Mouse (Mus musculus): ENCODE results near the gene Btg2. TPM values are rescaled to one million over a fixed set of nuclear protein-coding genes. Genes with fewer than 3 reads are reported as not detected.

Gene Btg2
- total RNA-seq, 2 experiments from 2014 or later: 12.4 to 44.2 TPM

- DNase-seq (ENCODE audit: low spot score in 2 of 2): peak; percentile 76 to 80
- intact Hi-C loops (cut with DNase I): no loop called here
Measured at GRCm38 (mm10) chr1:134082987-134083516, 4.1 kb upstream of the Btg2 start.

DNA sequence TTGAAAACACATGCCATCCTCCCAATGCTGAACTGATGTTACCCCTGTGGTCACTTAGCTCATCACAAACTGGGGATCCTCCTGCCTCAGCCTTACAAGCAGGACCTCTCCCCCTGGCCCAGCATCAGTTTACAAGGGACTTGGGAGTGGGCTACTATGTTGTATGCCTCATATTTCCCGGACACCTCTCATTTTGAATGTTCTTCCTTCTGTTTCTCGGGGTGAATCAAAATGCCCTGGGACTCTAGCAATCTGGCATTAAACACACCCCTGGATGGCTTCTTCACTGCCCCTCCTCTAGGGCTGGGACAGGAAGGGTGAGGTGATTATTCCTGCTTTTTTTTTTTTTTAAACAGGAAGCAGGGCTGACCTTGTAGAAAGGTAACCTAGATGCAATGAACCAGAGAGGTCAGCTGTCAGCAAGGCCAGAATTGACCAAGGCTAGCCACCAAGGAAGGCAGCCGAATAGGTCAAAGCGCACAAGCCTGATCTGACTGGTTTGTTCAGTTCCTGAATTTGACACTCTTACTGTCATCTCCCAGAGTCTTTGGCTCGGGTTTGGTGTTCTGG is 2.0 kb upstream of the Btg2 start:
- no peak for DNase-seq (ENCODE audit: low spot score in 2 of 2)
- intact Hi-C loops (cut with DNase I): no loop called here

DNA sequence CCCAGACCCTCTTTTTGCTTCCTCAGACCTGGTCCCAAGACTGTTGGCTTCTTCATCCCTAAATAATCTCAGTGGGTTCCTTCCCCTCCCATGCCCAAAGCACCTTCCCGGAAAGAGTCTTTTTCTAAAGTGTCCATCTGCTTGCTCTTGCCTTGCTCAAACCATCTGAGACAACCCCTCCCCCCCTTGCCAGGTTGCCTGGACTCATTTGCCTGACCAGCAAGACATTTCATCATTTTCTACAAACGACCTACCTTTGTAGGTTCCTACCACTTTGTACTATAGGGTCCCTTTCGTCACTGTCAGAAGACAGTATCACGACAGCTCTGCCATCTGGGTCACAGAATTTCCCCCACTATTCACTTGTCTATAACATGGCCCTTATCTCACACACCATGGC is 1.5 kb upstream of the Btg2 start:
- no peak for DNase-seq (ENCODE audit: low spot score in 2 of 2)
- intact Hi-C loops (cut with DNase I): no loop called here

DNA sequence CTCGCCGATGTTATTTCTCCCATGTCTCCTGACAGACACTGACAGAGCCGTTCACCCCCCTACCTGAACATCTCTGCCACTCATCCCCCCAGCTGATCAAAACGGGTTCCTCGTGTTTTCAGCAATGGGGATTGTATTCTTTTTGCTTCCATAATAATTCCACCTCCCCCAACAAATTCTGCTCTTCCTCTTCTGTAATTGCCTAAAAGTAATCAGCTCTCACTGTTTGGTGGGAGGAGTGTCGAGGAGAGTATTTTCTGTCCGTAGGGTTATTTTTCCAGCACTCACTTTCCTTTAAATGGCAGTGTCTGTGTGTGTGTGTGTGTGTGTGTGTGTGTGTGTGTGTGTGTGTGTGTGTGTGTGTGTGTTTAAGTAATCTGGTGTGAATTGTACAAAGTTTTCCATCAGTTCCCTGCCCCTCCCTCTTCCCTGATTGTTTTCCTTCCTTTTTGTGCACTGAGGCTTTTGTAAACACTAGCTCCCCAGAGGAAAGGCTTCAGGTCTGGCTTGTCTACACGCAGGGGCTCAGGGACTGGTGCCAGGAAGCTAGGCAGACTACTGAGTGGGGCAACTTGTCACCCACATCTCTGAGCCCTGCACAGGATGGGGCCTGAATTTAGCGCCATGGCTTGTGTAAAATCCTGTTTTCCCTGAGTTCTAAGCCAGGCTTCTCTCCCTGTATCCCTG is 700 bp upstream of the Btg2 start:
- intact Hi-C loops (cut with DNase I): loop anchor here (2.0 kb wide), 2 partner anchors 13 to 17 kb away; no protein-coding TSS in a partner anchor

GRCm38 (mm10) chr1:134078061-134078795 is 692 bp downstream of the Btg2 start:
- intact Hi-C loops (cut with DNase I): loop anchor here (2.0 kb wide), 2 partner anchors 15 kb away; no protein-coding TSS in a partner anchor
- DNase-seq (ENCODE audit: low spot score in 2 of 2): peak; percentile 37 to 43

More for the DNA sequence above, 700 bp upstream of the Btg2 start:
- no peak for DNase-seq (ENCODE audit: low spot score in 2 of 2)

DNA sequence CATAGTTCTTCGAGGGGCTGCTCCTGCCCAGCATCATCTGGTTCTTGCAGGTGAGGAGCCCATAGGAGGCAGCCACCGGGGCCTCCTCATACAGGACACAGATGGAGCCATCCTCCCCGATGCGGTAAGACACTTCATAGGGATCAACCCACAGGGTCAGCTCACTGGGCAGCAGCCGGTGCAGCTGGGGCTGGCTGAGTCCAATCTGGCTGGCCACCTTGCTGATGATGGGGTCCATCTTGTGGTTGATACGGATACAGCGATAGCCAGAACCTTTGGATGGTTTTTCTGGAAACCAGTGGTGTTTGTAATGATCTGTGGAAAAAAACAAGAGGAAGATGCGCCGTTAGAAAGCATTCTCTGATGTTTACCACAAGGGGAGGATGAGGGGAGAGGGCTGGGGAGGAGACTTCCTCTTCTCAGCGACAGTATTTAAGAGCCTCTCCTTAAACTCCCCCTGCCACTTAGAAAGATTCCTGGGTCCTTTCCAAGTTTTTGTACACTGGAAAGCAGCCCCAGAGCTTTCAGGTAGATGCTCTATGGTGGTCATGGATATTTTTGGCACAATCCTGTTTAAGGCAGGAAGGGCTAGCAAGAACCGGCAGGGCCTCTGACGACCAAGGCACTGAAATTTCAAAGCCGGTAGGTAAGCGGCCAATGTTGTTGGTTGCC is 1.4 kb downstream of the Btg2 start:
- intact Hi-C loops (cut with DNase I): loop anchor here (2.0 kb wide), 2 partner anchors 15 kb away; no protein-coding TSS in a partner anchor

DNA sequence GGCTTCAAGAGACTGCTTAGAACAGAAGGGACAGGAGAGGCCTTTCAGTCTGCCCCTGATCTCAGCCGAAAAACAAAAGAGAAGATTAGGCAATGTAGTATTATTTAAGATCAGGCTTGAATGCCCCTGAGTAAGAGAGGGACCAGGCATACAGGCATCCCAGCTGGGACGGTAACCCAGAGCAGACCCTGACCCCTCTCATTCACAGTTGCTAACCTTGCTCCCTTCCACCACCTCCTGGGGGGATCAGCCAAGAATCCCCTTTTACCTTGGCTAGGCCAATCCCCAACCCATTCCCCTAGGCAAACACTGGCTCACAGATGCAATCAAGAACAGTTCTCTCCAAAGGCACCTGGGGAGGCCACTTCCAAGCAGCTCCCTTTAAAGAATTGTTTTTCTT is 2.1 kb downstream of the Btg2 start:
- DNase-seq (ENCODE audit: low spot score in 2 of 2): no peak
- intact Hi-C loops (cut with DNase I): no loop called here

More for the DNA sequence above, 1.4 kb downstream of the Btg2 start:
- no peak for DNase-seq (ENCODE audit: low spot score in 2 of 2)

- intact Hi-C loops (cut with DNase I): no loop called here
- DNase-seq (ENCODE audit: low spot score in 2 of 2): no peak
Measured at GRCm38 (mm10) chr1:134075532-134075931, 3.4 kb downstream of the Btg2 start.

- no peak for DNase-seq (ENCODE audit: low spot score in 2 of 2)
- intact Hi-C loops (cut with DNase I): no loop called here
Measured at GRCm38 (mm10) chr1:134074606-134075005, 4.3 kb downstream of the Btg2 start.

DNA sequence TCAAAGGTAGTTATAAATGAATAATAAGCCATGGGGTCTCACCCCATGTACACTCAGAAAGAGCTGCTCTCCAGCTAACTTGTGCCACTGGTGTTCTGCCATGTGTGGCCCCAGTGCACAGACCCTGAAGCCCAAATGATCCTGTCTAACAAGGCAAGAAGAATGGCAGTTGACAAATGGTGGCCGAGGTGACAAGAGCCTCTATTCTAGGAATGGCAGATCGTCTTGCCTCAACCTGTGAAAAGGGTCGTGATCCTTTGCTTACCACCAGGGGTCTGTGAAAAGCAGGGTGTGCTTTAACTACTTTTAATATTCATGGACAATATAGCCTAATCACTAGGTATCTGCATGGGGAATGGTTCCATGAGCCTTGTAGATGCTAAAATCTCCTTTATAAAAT is 4.7 kb downstream of the Btg2 start:
- DNase-seq (ENCODE audit: low spot score in 2 of 2): no peak

DNA sequence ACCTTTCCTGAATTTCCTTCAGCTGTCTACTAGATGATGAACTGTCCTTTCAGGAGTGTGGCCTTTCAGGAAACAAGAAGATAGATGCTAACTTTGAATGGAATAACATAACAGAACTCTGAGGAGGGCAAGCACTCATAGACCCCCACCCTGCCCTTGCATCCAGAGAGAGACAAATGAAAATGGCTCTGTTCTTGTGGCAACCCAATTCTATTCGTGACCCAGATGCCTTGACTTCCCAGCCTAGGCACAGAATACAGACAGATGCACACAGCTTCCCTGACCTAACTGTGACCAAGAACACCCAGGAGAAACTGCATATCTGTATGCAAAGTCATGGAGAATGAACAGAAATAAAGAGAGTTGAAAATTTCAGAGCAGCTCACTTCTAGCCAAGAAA is 5.3 kb downstream of the Btg2 start:
- intact Hi-C loops (cut with DNase I): no loop called here
- DNase-seq (ENCODE audit: low spot score in 2 of 2): no peak

More for the DNA sequence above, 4.7 kb downstream of the Btg2 start:
- intact Hi-C loops (cut with DNase I): no loop called here

DNA sequence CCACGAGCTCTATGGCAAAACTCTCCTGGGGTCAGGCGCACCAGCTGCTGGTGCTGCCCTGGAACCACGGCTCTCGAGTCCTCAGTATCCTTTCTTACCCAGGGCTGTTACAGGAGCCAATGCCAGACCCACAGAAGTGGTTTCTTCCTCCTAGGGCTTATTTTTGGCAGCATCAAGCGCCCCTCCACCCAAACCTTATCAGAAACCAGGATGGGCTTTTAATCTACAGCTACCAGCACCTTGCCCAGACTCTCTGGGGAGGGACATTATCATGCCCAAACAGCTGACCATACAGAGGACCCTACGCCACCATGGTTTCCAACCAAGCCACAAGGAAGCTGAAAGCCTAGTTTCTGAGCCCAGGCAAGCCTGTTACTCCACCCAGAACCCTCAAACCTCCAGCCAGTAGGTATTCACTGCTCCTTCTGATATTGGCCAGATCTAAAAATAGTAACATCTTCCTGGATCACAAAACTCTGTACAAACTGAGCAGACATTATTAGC is 5.8 kb downstream of the Btg2 start:
- DNase-seq (ENCODE audit: low spot score in 2 of 2): no peak
- intact Hi-C loops (cut with DNase I): no loop called here

- DNase-seq (ENCODE audit: low spot score in 2 of 2): no peak
- intact Hi-C loops (cut with DNase I): no loop called here
Measured at GRCm38 (mm10) chr1:134071411-134072018, 7.4 kb downstream of the Btg2 start.

DNA sequence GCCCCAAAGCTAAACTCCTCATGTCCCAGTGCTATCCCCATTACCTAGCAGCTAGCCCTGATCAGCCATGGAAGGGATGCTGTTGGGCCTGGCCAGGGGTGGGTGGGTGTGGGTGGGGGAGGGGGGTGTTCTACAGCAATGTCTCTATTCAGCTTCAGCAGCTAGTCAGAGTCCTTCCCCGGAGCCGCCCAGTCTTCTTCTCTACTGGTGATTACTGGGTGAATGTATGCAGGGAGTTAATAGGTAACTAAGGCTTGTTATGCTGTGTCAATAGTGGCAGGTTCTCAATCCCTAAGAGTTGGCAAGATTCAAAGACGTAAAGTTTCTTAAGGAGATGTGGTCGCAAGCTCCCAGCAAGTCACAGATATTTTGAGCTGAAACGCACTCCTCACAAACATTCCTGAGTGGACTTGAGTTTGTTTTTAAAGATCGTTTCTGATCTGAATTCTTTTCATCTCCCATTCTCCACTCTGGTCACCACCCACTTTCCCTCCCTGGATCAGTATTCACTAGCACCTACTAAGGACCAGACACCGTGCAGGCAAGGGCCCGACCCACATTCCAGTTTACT is 8.7 kb downstream of the Btg2 start:
- intact Hi-C loops (cut with DNase I): no loop called here
- DNase-seq (ENCODE audit: low spot score in 2 of 2): no peak

- DNase-seq (ENCODE audit: low spot score in 2 of 2): no peak
- intact Hi-C loops (cut with DNase I): no loop called here
Measured at GRCm38 (mm10) chr1:134067143-134067619, 11.7 kb downstream of the Btg2 start.

DNA sequence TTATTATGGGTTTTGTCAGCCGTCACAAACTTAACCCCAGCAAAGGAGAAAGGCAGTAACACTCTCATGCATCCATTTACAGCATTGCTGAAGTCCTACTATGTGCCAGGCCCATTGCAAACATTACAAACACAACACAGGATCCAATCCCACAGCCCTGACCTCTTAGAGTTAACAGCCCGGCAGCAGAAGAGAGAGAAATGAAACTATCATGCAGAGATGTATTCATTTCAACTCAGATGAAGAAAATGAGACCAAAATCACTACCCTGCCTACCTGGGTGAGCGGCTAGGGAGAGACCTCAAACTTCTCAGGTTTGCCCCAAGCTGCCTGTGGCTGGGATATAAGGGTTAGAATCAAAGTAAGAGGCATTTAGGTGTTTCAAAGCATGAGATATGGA is 12.4 kb downstream of the Btg2 start:
- intact Hi-C loops (cut with DNase I): no loop called here
- DNase-seq (ENCODE audit: low spot score in 2 of 2): no peak

DNA sequence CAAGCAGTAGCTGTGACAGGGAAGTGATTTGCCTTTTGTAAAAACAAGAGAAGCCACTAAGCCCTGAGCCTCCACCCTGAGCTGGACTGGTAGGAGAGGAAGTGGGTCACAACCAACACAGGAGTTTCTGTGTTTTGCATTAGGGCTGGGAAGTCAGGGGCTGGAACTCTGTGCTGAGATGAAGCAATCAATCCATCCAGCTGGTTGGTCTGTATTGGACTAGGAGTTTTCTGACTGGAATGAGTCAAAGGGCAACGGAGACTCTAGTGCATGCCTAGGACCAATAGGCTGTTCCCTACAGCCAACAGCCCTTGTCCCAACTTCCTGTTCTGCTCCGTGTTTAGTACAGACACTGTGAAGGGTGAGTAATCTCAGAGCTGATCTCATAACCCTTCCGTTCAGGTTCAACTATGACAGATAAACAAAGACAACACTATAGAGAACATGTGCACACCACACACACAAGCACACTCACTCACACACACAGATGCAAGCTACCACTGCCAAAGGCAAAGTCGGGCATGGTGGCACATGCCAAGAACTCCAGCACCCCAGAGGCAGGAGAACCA is 13.6 kb downstream of the Btg2 start:
- no peak for DNase-seq (ENCODE audit: low spot score in 2 of 2)
- intact Hi-C loops (cut with DNase I): no loop called here

GRCm38 (mm10) chr1:134064296-134064831 is 14.6 kb downstream of the Btg2 start:
- intact Hi-C loops (cut with DNase I): no loop called here
- no peak for DNase-seq (ENCODE audit: low spot score in 2 of 2)
